ENCODE assay signal across 32 mouse cellular contexts in genomic region chr3:108918852-108919251, GRCm38 (mm10). TPM values are rescaled to one million over a fixed set of nuclear protein-coding genes. Genes with fewer than 3 reads are reported as not detected.
DNase-seq lines count a peak whose midpoint lies in the region; ATAC-seq and TF ChIP-seq lines count a peak whose summit lies in the region.
"Had no signal": no experiment of that assay in that cellular context is flagged by ENCODE, and none has a peak within 500 bp of the region (broad histone marks: within the 10 kb centered on the region; RNA-seq: fewer than 3 reads in every experiment).

No protein-coding gene starts in this region.

- H3K9ac ChIP-seq in heart, adult 2 months (ENCODE audit: low read depth, low read length): no peak overlapping the region
- no peak overlapping the region for H3K9ac ChIP-seq in heart, embryonic 11.5 days (ENCODE audit: low read depth, low read length)
- H3K9ac ChIP-seq in liver, postnatal 0 days (replicated peaks): no peak overlapping the region
- H3K9ac ChIP-seq in liver, embryonic 12.5 days: no peak overlapping the region
- no peak overlapping the region for H3K9ac ChIP-seq in intestine, embryonic 15.5 days
- H3K9ac ChIP-seq in intestine, postnatal 0 days (ENCODE audit: low read depth, low read length): no peak overlapping the region
- H3K9ac ChIP-seq: embryonic facial prominence, embryonic 12.5 days; embryonic facial prominence, embryonic 15.5 days; forebrain, postnatal 0 days; heart, embryonic 13.5 days; hindbrain, embryonic 14.5 days had no signal

- TF ChIP-seq CTCF in heart, adult 2 months (IDR thresholded peaks at IDR 0.05): peak; percentile 21; the same call in 1 of the 2 replicates
- peak; percentile 20 for TF ChIP-seq CTCF in liver, postnatal 0 days (IDR thresholded peaks at IDR 0.05; ENCODE audit: low read depth)
- TF ChIP-seq CTCF in intestine, postnatal 0 days (IDR thresholded peaks at IDR 0.05; ENCODE audit: low read depth): peak; percentile 63

- TF ChIP-seq EP300 in heart, adult 2 months (IDR thresholded peaks at IDR 0.05; ENCODE audit: insufficient read depth, low read depth, low read length): no peak
- TF ChIP-seq EP300 in liver, postnatal 0 days (IDR thresholded peaks at IDR 0.05; ENCODE audit: low read depth): no peak

- no peak for DNase-seq in heart, adult 2 months
- no peak for DNase-seq in liver, postnatal 0 days
- no peak for DNase-seq in embryo, embryonic 10.5 days (ENCODE audit: low spot score)
- DNase-seq: adrenal gland, postnatal 14 days; B cell, adult 2 months; cerebellum, adult 11 months; cerebellum, adult 8-10 months; cerebellum, postnatal 14 days; forebrain, postnatal 0 days; gastrocnemius, adult 2 months; gastrocnemius, postnatal 14 days; heart, postnatal 14 days; heart, postnatal 4 days had no signal

- H3K36me3 ChIP-seq in heart, adult 2 months (ENCODE audit: control insufficient read depth, insufficient read depth, low read length): no peaks in the 10 kb centered on the region
- H3K36me3 ChIP-seq in heart, embryonic 11.5 days (ENCODE audit: control insufficient read depth, insufficient read depth, low read length): no peaks in the 10 kb centered on the region
- no peaks in the 10 kb centered on the region for H3K36me3 ChIP-seq in liver, postnatal 0 days (replicated peaks; ENCODE audit: insufficient read depth, low read length)
- H3K36me3 ChIP-seq in liver, embryonic 12.5 days: no peaks in the 10 kb centered on the region
- no peaks in the 10 kb centered on the region for H3K36me3 ChIP-seq in intestine, embryonic 15.5 days
- no peaks in the 10 kb centered on the region for H3K36me3 ChIP-seq in intestine, postnatal 0 days (ENCODE audit: control insufficient read depth, insufficient read depth)
- H3K36me3 ChIP-seq: embryonic facial prominence, embryonic 12.5 days; embryonic facial prominence, embryonic 15.5 days; G1E; heart, embryonic 13.5 days had no signal

- intact Hi-C loops in heart, adult 2 months (cut with DNase I): loop anchor here (10.0 kb wide), 3 partner anchors 106 to 354 kb away; partner anchors contain the start of genes Fam102b and Tmem167b

- H3K9me3 ChIP-seq in heart, embryonic 11.5 days (replicated peaks; ENCODE audit: control insufficient read depth, low read length): no peaks in the 10 kb centered on the region
- no peaks in the 10 kb centered on the region for H3K9me3 ChIP-seq in liver, postnatal 0 days (ENCODE audit: low read length)
- no peaks in the 10 kb centered on the region for H3K9me3 ChIP-seq in liver, embryonic 12.5 days (replicated peaks)
- H3K9me3 ChIP-seq in intestine, embryonic 15.5 days: no peaks in the 10 kb centered on the region
- no peaks in the 10 kb centered on the region for H3K9me3 ChIP-seq in intestine, postnatal 0 days (ENCODE audit: control insufficient read depth)
- H3K9me3 ChIP-seq: embryonic facial prominence, embryonic 12.5 days; embryonic facial prominence, embryonic 15.5 days; G1E; heart, embryonic 13.5 days had no signal

- H3K4me3 ChIP-seq in heart, adult 2 months: no peak overlapping the region
- no peak overlapping the region for H3K4me3 ChIP-seq in heart, embryonic 11.5 days (ENCODE audit: low read depth, low read length)
- no peak overlapping the region for H3K4me3 ChIP-seq in liver, postnatal 0 days (ENCODE audit: low read depth, low read length)
- H3K4me3 ChIP-seq in liver, embryonic 12.5 days: no peak overlapping the region
- H3K4me3 ChIP-seq in intestine, embryonic 15.5 days (replicated peaks): no peak overlapping the region
- H3K4me3 ChIP-seq in intestine, postnatal 0 days (ENCODE audit: low read depth, low read length): no peak overlapping the region
- H3K4me3 ChIP-seq: embryonic facial prominence, embryonic 12.5 days; embryonic facial prominence, embryonic 15.5 days; gastrocnemius, adult 2 months; heart, embryonic 13.5 days had no signal

- no peak for TF ChIP-seq POLR2A in heart, adult 2 months (IDR thresholded peaks at IDR 0.05; ENCODE audit: insufficient read depth, low read depth, low read length)

- no peak for ATAC-seq in heart, embryonic 11.5 days (replicated peaks; ENCODE audit: insufficient number of reproducible peaks, low FRiP score, low TSS enrichment)
- no peak for ATAC-seq in liver, postnatal 0 days
- no peak for ATAC-seq in liver, embryonic 12.5 days
- peak; percentile 54 for ATAC-seq in intestine, embryonic 15.5 days
- ATAC-seq in intestine, postnatal 0 days: no peak
- ATAC-seq: forebrain, embryonic 14.5 days; forebrain, postnatal 0 days; hindbrain, postnatal 0 days; Patski had no signal

- WGBS in heart, adult 2 months: 85% methylated on average over 1 of the region's 1 CpGs
- WGBS in heart, embryonic 11.5 days (ENCODE audit: insufficient replicate concordance): 91% methylated on average over 1 of the region's 1 CpGs
- WGBS in liver, postnatal 0 days (ENCODE audit: insufficient replicate concordance): 83% methylated on average over 1 of the region's 1 CpGs
- WGBS in liver, embryonic 12.5 days (ENCODE audit: insufficient replicate concordance): 91% methylated on average over 1 of the region's 1 CpGs
- 74% methylated on average over 1 of the region's 1 CpGs for WGBS in intestine, embryonic 15.5 days
- 30% methylated on average over 1 of the region's 1 CpGs for WGBS in intestine, postnatal 0 days

- H3K4me2 ChIP-seq in heart, embryonic 11.5 days: no peak overlapping the region
- H3K4me2 ChIP-seq in liver, postnatal 0 days (ENCODE audit: low read depth, low read length): no peak overlapping the region
- no peak overlapping the region for H3K4me2 ChIP-seq in liver, embryonic 12.5 days
- no peak overlapping the region for H3K4me2 ChIP-seq in intestine, embryonic 15.5 days (replicated peaks)
- H3K4me2 ChIP-seq in intestine, postnatal 0 days (replicated peaks; ENCODE audit: low read depth): no peak overlapping the region
- H3K4me2 ChIP-seq: embryonic facial prominence, embryonic 12.5 days; embryonic facial prominence, embryonic 15.5 days; heart, embryonic 13.5 days; hindbrain, embryonic 14.5 days had no signal

- H3K27me3 ChIP-seq in heart, adult 2 months (ENCODE audit: control insufficient read depth, insufficient read depth, low read length): no peaks in the 10 kb centered on the region
- no peaks in the 10 kb centered on the region for H3K27me3 ChIP-seq in heart, embryonic 11.5 days (ENCODE audit: control insufficient read depth, insufficient read depth, low read length)
- H3K27me3 ChIP-seq in liver, postnatal 0 days (ENCODE audit: insufficient read depth, low read length): no peaks in the 10 kb centered on the region
- H3K27me3 ChIP-seq in liver, embryonic 12.5 days (replicated peaks): no peaks in the 10 kb centered on the region
- no peaks in the 10 kb centered on the region for H3K27me3 ChIP-seq in intestine, embryonic 15.5 days (replicated peaks)
- H3K27me3 ChIP-seq in intestine, postnatal 0 days (replicated peaks; ENCODE audit: control insufficient read depth, insufficient read depth, low read length): no peaks in the 10 kb centered on the region
- H3K27me3 ChIP-seq: CH12.LX; embryonic facial prominence, embryonic 12.5 days; embryonic facial prominence, embryonic 15.5 days; heart, embryonic 13.5 days; Patski had no signal

- H3K4me1 ChIP-seq in heart, adult 2 months (ENCODE audit: control insufficient read depth, insufficient read depth, low read length): no peaks in the 10 kb centered on the region
- H3K4me1 ChIP-seq in heart, embryonic 11.5 days (ENCODE audit: control insufficient read depth, insufficient read depth, low read length): no peaks in the 10 kb centered on the region
- H3K4me1 ChIP-seq in liver, postnatal 0 days (ENCODE audit: insufficient read depth): no peaks in the 10 kb centered on the region
- H3K4me1 ChIP-seq in liver, embryonic 12.5 days: peaks cover 61% of the 10 kb centered on the region
- no peaks in the 10 kb centered on the region for H3K4me1 ChIP-seq in intestine, embryonic 15.5 days (replicated peaks)
- no peaks in the 10 kb centered on the region for H3K4me1 ChIP-seq in intestine, postnatal 0 days (replicated peaks; ENCODE audit: control insufficient read depth, insufficient read depth, low read length)
- H3K4me1 ChIP-seq: embryonic facial prominence, embryonic 12.5 days; embryonic facial prominence, embryonic 15.5 days; heart, embryonic 13.5 days had no signal

- no peaks in the 10 kb centered on the region for H3K79me2 ChIP-seq in heart, adult 2 months (replicated peaks; ENCODE audit: control insufficient read depth, insufficient read depth, low read length)

- H3K27ac ChIP-seq in heart, adult 2 months: no peak overlapping the region
- H3K27ac ChIP-seq in heart, embryonic 11.5 days (ENCODE audit: low read depth, low read length): no peak overlapping the region
- H3K27ac ChIP-seq in liver, postnatal 0 days (ENCODE audit: low read depth): no peak overlapping the region
- no peak overlapping the region for H3K27ac ChIP-seq in liver, embryonic 12.5 days
- H3K27ac ChIP-seq in intestine, embryonic 15.5 days: no peak overlapping the region
- H3K27ac ChIP-seq in intestine, postnatal 0 days (ENCODE audit: low read depth, low read length): no peak overlapping the region
- H3K27ac ChIP-seq: embryonic facial prominence, embryonic 12.5 days; embryonic facial prominence, embryonic 15.5 days; gastrocnemius, adult 2 months; heart, embryonic 13.5 days; hindbrain, embryonic 14.5 days; hindbrain, postnatal 0 days had no signal

RNA-seq across cellular contexts. Expression of gene Prpf38b, which starts 7.3 kb away (rescaled TPM):
- 10 to 100 TPM; 17.3 to 21.1 TPM for total RNA-seq in heart, adult 2 months (2021)
- 13.6 and 17.8 TPM in 2 replicates for polyA plus RNA-seq in heart, adult 2 months (2012; rRNA removed)
- polyA plus RNA-seq in heart, embryonic 11.5 days (2014; fragmentation: Nextera tagmentation; extraction: Ambion mirVana): 53.8 and 56.4 TPM in 2 replicates
- 21.5 and 23.9 TPM in 2 replicates for polyA plus RNA-seq in liver, postnatal 0 days (2015; fragmentation: Nextera tagmentation; extraction: Ambion mirVana)
- polyA plus RNA-seq in liver, embryonic 12.5 days (2016; fragmentation: Nextera tagmentation; extraction: Ambion mirVana): 58.1 and 59.1 TPM in 2 replicates
- polyA plus RNA-seq in intestine, embryonic 15.5 days (2015; fragmentation: Nextera tagmentation; extraction: Ambion mirVana): 74.4 and 79.3 TPM in 2 replicates
- polyA plus RNA-seq in intestine, postnatal 0 days (2015; fragmentation: Nextera tagmentation; extraction: Ambion mirVana): 29.5 and 38.0 TPM in 2 replicates

RNA-seq across cellular contexts. Expression of gene Henmt1, which starts 20.8 kb away (rescaled TPM):
- total RNA-seq in heart, adult 2 months (2021): not detected
- polyA plus RNA-seq in heart, adult 2 months (2012; rRNA removed): not detected in 2 replicates
- 0.16 and 0.41 TPM in 2 replicates for polyA plus RNA-seq in heart, embryonic 11.5 days (2014; fragmentation: Nextera tagmentation; extraction: Ambion mirVana)
- not detected in 2 replicates for polyA plus RNA-seq in liver, postnatal 0 days (2015; fragmentation: Nextera tagmentation; extraction: Ambion mirVana)
- 0.11 and 0.14 TPM in 2 replicates for polyA plus RNA-seq in liver, embryonic 12.5 days (2016; fragmentation: Nextera tagmentation; extraction: Ambion mirVana)
- 0.21 and 0.45 TPM in 2 replicates for polyA plus RNA-seq in intestine, embryonic 15.5 days (2015; fragmentation: Nextera tagmentation; extraction: Ambion mirVana)
- 0.29 and 0.38 TPM in 2 replicates for polyA plus RNA-seq in intestine, postnatal 0 days (2015; fragmentation: Nextera tagmentation; extraction: Ambion mirVana)
- total RNA-seq: adrenal gland, adult 18-20 months; adrenal gland, postnatal 14 days; CH12.LX; gastrocnemius, adult 2 months; gastrocnemius, postnatal 14 days; gastrocnemius, postnatal 4 days; heart, postnatal 14 days; heart, postnatal 4 days had no signal
- polyA plus RNA-seq: G1E; heart, embryonic 13.5 days had no signal

RNA-seq across cellular contexts. Expression of gene Gm9857, which starts 21.4 kb away (rescaled TPM):
- total RNA-seq in heart, adult 2 months (2021): not detected
- polyA plus RNA-seq in heart, adult 2 months (2012; rRNA removed): not detected in 2 replicates
- not detected in 2 replicates for polyA plus RNA-seq in heart, embryonic 11.5 days (2014; fragmentation: Nextera tagmentation; extraction: Ambion mirVana)
- not detected in 2 replicates for polyA plus RNA-seq in liver, postnatal 0 days (2015; fragmentation: Nextera tagmentation; extraction: Ambion mirVana)
- polyA plus RNA-seq in liver, embryonic 12.5 days (2016; fragmentation: Nextera tagmentation; extraction: Ambion mirVana): not detected in 2 replicates
- polyA plus RNA-seq in intestine, embryonic 15.5 days (2015; fragmentation: Nextera tagmentation; extraction: Ambion mirVana): not detected in 2 replicates
- not detected in 2 replicates for polyA plus RNA-seq in intestine, postnatal 0 days (2015; fragmentation: Nextera tagmentation; extraction: Ambion mirVana)
- total RNA-seq: adrenal gland, adult 18-20 months; adrenal gland, postnatal 14 days; adrenal gland, postnatal 4 days; CH12.LX; forebrain, postnatal 0 days; G1E; gastrocnemius, adult 2 months; gastrocnemius, postnatal 14 days; gastrocnemius, postnatal 4 days; heart, postnatal 14 days; heart, postnatal 4 days; hindbrain, postnatal 0 days had no signal
- polyA plus RNA-seq: embryonic facial prominence, embryonic 12.5 days; forebrain, embryonic 11.5 days; forebrain, embryonic 14.5 days; forebrain, postnatal 0 days; G1E; heart, embryonic 13.5 days; heart, embryonic 16.5 days; hindbrain, embryonic 14.5 days; Patski had no signal

RNA-seq across cellular contexts. Expression of gene Fndc7, which starts 29.0 kb away (rescaled TPM):
- total RNA-seq in heart, adult 2 months (2021): under 1 TPM; 0.08 to 0.16 TPM
- polyA plus RNA-seq in heart, adult 2 months (2012; rRNA removed): 0.27 and 0.47 TPM in 2 replicates
- polyA plus RNA-seq in heart, embryonic 11.5 days (2014; fragmentation: Nextera tagmentation; extraction: Ambion mirVana): not detected in 2 replicates
- 0.06 and 0.09 TPM in 2 replicates for polyA plus RNA-seq in liver, postnatal 0 days (2015; fragmentation: Nextera tagmentation; extraction: Ambion mirVana)
- polyA plus RNA-seq in liver, embryonic 12.5 days (2016; fragmentation: Nextera tagmentation; extraction: Ambion mirVana): 0.07 and 0.10 TPM in 2 replicates
- polyA plus RNA-seq in intestine, embryonic 15.5 days (2015; fragmentation: Nextera tagmentation; extraction: Ambion mirVana): 0.05 and 0.14 TPM in 2 replicates
- polyA plus RNA-seq in intestine, postnatal 0 days (2015; fragmentation: Nextera tagmentation; extraction: Ambion mirVana): 0.05 TPM in 1 of 2 replicates, not detected in the other
- polyA plus RNA-seq: forebrain, embryonic 11.5 days; forebrain, embryonic 14.5 days; forebrain, postnatal 0 days; G1E; hindbrain, embryonic 11.5 days; hindbrain, embryonic 14.5 days had no signal
